Mouse (Mus musculus) CD4-positive, CD25-positive, alpha-beta regulatory T cell, adult 4 months (primary cell): ENCODE results near the gene Edem3. TPM values are rescaled to one million over a fixed set of nuclear protein-coding genes. Genes with fewer than 3 reads are reported as not detected.
"Not testable (repeated sequence)": the region's sequence is repeated elsewhere in the genome, so short reads cannot be mapped to it uniquely, and the experiment has no call there.

Experiments
- ATAC-seq: one replicate; pipeline ENCODE4 v1.8.0; 2017
- polyA plus RNA-seq, 2 experiments: library from polyadenylated mRNA; unstranded; fragments of 100-300 nt; shearing (Covaris generic); gene quantifications; one replicate each; pipeline ENCODE4 v1.2.1; 2017

Edem3 gene
- polyA plus RNA-seq, result 1 to 10 TPM; 3.1 to 4.8 TPM

DNA sequence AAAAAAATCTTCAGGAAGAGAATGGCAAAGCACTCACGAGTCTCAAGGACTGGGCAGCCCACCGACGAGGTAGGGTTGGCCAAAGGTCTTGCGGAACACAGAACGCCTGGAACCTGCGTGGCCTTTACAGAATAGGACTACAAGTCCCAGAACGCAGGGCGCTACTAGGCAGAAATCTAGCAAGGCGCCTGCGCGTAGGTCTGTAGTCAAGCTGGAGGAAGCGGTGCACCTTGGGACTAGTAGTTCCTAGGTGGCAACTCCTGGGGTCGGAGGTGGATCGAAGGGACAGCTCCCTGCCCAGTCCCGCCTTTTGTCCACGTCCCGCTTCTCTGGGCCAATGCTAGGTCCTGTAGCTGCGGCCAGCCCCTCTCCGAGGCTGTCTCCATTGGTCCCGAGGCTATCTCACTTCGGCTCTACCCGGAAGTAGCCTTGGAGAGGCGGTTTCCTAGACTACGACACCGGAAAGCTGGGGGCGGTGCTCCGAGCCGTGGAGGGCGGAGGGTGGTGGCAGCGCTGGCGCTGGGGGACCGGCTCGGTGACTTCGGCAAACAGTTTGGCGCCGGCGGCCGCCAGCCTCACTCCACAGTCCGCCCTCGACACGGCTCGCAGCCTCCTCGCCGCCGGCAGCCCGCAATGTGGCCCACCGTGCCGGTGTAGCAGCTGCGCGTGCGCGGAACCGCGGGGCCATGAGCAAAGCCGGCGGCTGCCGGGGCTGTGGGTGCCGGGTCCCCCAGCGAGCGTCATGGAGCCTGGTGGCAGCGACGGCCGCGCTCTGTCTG is at the start of gene Edem3:
Gene Edem3 (plus strand): TSS at position 491 of the 779 bp plus-strand sequence.
- peak; percentile 89 for ATAC-seq

DNA sequence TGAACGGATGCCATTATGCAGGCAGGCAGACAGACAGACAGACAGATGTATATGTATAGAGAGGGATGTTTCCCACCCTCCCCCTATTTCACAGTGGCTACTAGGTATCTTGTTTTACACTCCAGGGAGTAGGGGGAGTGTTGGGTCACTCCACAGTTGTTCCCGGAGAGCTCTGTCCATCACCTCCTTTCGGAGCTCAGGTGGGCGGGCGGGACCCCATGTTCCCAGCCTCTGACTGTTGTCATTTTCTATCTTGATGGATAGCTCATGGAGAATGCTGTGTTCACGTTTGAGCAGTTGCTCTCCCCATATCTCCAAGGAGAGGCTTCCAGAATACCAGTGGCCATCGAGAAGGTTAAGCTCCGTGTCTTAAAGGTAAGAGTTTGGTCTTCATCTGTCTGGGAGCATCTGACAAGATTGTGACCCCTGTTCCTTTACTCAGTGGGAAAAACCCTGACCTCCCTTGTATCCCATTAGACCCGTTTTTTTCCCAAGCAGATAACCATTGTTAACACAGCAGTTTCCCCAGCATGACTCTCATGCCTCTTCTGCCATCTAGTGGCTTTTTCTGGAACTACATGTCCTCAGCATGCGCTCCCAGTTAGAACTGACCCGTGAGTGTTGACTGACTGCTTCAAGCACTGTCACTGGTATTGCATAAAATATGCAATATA is 49.3 kb upstream of the Edem3 start:
- ATAC-seq, result peak; percentile 85

DNA sequence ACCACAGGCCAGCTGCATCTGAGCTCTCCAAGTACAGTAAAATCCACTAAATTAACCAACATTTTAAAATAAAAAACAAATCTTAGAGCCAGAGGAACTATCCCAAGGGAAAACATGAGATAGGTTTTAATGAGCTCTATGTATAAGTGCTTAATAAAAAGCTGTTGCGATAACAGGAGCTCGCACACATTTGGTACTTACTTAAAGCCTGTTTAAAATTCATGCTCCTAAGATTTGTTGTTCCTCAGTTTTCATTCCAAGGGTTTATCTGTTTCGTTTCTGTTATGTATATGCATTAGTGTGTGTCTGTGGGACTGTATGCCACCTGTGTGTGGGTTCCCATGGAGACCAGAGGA is 48.8 kb upstream of the Edem3 start:
- no peak for ATAC-seq

DNA sequence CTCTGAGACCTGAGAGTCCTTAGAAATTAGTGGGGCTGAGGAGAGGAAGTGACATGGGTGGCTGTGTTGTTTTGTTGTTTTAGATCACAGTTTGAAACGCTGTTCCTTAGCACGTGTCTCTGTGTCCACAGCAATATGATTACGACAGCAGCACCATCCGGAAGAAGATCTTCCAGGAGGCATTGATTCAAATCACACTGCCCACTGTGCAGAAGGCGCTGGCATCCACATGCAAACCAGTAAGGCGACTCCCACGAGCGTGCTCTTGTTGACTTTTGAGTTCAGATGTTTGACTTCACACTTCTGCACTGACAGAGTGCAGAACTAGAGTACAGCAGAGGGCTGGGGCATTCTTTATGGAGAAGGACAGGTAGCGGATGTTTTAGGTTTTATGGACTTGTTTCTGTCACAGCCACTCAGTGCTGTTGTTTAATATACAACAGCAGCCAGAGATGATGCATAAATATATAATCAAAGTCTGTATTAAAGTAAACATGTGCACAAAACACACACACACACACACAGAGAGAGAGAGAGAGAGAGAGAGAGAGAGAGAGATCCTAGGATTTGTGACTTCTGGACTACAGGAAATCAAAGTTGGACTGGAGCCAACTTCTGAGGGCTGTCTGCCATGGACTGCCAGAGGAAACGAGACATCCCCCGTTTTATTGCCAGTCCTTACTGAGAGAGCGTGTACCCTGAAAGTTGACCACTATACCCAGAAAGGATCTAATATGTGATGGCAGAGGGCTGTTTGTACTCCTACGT is 46.0 kb upstream of the Edem3 start:
- ATAC-seq, result no peak

DNA sequence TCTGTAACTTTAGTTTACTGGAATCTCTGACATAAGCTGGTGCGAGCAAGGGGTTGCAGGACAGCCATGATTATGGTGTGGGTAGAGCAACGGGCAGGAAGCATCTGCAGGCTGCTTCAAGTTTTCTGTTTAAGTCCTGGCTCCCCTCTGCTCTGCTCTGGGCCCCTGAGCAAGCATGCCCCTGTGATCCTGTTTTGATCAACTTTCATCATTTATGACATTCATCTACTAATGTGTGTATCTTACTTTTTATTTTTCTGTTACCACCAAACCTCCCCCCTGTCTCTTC is 45.5 kb upstream of the Edem3 start:
- no peak for ATAC-seq

DNA sequence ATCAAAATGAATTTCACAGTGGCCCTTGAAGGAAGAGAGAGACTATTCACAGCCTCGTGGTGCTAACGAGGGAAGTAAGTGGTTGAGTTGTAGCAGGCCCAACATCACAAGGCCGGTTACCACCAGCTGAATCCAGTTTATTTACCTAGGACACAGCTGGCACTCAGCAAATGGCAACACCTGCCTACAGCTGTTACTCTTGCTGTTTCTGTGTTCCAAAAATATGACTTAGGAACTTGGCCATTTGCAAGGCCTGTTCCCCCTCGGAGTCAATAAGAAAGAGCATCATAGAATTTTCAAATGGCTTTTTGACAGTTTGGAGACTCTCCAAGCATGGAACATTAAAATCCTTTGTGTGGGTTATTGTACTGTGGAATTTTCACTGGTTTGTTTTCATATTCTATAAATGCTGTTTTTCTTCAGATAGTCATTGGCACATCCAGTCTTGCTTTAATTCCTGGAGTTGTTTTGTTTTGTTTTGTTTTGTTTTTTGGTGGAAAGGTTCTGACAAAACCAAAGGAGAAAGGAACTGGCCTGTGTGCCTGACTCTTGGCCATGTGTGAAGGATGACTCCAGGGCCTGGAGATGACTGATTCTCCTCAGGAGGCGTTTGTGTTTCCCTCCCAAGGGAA is 44.6 kb upstream of the Edem3 start:
- no peak for ATAC-seq

DNA sequence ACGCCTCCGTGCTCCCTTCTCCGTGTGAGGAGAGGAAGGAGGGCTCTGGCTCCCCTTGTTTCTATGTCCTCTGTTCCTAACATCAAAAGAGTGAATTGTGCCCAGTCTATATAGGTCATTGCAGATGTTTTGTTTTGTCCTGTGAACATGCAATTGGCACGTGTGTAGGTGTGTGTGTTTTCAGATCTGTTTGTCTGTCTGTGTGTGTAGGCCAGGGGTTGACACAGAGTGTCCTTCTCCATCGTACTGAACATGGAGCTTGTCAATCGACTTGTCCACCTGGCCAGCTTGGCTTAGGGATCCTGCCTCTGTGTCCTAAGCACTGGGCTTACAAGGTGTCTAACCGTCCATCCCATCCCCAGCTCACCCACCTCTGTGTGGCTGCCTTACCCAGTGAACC is 44.1 kb upstream of the Edem3 start:
- ATAC-seq, result no peak

DNA sequence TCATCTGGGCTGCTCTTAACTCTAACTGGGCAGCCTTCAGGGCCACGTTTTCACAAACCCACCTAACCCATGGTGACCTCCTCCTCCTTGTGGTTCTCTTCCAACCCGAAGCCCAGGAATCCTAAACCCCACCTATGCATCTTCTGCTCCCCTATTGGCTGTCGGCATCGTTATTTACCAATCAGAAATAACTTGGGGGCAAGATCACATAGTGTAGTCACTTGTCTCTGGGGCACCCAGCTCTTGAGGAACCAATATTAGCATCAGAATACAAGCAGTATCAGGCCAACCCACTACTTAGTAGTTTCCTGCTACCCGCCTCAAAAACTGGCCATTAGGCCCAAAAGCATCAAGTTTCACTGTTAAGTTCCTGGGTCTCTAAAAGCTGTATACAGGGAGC is 42.5 kb upstream of the Edem3 start:
- no peak for ATAC-seq

DNA sequence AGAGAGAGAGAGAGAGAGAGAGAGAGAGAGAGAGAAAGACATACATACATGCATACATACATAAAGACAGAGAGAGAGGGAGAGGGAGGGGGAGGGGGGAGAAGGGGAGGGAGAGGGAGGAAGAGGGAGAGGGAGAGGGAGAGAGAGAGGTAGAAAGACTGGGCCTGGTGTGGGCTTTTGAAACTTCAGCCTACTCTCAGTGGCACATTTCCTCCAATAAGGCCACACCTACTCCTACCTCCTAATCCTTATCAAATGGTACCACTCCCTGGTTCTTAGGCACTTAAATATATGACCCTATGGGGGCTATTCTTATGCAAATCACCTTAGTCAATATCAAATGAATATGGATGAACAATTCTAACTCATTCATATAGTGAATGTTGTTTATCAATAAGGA is 41.5 kb upstream of the Edem3 start:
- no peak for ATAC-seq

DNA sequence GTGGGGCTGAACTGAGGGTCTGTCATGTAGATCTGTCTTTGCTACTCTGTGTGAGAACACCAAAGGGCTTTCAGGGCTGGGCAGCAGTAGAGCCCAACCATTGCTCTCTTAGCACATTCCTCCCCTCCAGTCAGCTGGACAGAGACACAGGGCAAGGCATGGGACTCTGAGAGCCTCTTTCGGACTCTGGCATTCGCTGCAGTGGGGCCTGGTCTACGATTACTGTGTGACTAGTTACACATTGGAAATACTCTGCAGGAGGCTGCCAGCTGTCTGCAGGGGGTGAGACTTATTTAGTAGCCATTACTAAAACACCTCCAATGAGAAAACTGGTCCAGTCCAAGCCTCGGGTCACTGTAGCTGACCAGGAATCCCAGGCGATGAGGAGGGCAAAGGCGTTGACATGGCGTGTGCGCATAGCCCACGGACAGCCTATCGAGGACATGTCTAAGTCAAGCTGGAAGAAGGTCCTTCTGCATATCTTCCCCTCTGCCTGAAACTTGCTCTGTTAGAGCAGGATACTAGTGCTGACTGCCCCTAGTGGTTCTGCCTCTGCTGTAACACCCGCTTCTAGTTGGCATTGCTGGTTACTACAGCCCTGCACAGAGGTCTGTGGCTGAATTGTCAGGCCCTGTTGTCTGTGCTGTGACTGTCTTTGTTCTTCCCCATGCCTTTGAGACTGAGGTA is 39.0 kb upstream of the Edem3 start:
- no peak for ATAC-seq

DNA sequence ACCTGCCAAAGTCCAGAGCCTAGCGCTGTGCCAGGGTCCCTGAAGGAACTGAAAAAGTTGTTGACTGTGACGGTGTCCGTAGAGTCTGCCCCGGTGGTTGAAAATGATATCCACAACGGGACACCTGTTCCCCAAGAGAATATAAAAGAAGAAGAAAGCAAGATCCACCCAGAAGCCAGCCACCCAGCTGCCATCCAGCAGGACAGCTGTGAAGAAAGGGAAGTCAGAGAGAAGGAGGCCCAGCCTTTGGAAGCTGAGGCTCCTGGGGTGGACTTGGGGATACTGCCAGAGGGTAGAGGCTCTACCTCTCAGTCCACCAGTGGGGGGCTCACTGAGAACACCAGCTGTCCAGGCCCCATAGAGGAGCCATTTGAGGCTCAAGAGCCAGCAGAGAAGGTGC is 37.5 kb upstream of the Edem3 start:
- ATAC-seq, result no peak

DNA sequence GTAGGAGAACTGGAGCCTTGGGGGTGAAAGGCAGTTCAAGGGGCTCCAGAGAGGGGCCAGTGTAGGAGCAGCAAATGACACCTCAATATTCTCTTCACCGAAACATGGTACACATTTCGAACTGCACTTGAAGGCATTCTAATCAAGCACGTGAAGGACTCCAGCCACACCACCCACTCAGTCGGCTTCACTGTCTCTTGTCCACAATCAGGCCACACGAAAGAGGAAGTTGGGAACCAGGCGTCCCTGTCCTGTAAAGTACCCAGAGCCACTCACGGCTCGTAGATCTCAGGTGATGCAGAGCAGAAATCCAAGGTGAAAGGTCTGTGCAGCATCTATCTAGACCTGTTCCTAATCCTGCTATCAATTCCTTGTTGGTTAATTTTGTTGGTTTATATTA is 36.6 kb upstream of the Edem3 start:
- no peak for ATAC-seq

DNA sequence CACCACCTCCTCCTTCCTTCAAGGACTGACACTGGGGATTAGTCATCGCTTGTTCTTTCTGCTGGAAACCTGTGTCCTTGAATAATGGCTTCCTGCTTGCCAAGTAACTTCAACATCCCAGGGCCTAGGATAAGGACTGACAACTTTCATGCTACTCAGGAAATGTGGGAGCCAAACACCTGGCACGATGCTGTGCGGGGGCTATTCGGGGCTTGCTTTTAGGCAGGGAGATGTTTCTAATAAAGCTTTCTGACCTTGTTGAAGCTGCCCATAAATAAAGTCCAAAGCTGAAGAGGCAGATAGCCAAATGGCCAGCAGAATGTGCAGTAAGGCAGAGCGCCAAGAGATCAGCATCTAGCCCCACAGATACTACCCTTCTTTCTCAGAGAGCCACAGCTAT is 35.3 kb upstream of the Edem3 start:
- no peak for ATAC-seq

DNA sequence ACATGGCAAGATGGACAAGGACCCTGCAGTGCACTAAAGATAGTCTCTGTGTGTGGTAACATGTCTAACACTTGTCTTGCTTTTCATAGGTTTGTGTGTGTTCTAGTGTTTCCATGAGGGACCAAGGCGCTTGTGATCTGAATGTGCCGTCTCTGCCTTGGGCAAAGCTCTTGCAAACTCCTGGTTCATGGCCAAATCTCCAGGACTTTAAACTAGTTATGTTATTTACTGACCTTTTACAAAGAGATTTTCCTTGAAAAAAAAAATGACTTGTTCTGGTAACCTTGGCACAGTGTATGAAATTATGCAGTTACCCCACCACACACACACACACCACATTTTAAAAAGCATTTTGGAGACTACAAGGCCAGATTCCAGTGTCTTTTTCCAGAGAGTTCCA is 34.6 kb upstream of the Edem3 start:
- no peak for ATAC-seq

DNA sequence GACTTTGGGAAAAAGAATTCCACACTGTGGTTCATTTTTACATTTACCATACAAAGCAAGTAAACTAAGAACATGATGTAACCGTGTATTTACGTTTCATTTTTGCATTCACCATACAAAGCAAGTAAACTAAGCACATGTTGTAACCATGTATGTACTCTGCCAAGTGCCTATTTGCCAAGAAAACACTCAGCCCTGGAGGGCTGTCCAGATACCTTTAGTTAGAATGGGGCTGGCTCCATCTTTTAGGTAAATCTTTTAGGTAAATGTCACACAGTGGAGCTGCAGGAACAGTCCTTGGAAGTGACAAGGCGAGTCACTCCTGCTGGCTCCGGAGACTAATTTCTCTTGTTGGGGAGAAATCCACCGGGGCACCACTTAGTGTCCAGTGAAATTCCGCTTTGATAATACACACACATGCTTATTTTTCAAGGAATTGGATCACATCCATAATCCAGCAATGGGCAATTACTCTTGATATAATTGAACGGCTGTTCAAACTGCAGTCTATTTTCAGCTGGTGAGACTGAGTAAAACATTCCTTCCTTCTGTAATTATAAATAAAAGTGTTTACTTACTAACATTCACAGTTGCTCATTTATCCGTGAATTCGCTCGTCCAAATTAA is 33.7 kb upstream of the Edem3 start:
- no peak for ATAC-seq

DNA sequence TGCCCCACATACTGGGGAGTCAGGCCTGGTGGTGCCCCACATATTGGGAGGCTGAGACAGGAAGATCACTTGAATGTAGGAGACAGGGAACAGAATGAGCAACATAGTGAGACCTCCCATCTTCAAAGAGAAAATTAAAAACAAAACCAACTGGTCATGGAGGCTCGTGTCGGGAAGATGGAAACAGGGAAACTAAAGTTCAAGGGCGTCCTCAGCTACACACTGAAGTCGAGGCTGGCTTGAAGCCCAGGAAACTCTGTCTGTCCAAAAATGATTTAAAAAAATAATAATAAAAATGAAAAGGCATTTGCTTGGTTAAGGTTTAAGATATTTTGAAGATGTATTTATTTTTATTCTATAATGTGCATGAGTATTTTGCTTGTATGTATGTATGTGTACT is 31.4 kb upstream of the Edem3 start:
- no peak for ATAC-seq

DNA sequence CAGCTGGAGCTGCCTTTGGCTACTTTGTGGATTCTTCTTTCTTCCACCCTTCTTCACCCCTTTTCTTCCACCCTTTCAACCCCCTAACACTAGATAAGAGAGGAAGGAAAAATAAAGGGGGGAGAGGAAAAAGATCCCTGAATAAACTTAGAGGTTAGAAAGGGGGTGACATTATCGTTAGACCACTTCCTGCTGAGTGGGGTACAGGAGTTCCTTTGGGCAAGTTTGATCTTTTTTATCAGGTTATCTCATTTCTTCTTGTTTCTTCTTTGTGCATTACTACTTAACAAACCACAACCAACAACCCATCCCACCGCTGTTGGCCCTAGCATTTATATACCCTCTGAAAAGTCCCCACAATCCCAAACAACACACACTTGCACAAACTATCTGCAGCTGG is 29.6 kb upstream of the Edem3 start:
- peak; percentile 20 for ATAC-seq

DNA sequence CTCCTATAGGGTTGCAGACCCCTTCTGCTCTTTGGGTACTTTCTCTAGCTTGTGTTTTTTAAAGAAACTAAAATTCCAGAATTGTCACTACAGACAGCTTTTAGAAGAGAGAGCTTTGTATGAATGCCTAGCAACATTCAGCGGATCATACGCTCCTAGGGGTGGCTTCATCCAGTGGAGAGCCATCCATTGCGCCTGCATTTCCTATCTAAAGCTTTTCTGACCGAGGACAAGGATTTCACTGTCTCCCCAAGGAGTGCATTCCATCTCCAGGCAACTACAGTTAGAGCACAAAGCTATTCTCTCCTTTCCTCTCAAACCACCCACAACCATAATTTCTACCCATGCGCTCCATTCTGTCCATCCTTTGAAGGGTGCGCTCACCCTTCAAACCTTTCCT is 28.8 kb upstream of the Edem3 start:
- ATAC-seq, result no peak

DNA sequence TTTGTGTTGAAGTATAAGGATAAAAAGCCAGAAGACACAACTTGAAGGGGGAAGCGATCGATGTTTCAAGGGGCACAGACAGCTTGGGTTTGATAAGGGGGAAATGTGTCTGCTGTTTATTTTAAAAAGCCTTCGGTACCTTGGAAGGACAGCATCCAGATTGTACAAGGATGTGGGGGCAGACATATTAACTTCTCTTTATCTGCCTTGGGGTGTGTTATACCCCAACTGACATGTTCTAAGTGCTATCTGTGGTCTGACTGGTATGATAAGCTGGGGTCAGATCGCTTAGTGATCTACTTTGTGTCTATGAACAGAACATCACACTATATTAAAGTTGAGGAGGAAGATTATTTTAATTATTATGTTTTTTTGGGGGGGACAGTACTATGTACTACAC is 27.0 kb upstream of the Edem3 start:
- ATAC-seq, result no peak

DNA sequence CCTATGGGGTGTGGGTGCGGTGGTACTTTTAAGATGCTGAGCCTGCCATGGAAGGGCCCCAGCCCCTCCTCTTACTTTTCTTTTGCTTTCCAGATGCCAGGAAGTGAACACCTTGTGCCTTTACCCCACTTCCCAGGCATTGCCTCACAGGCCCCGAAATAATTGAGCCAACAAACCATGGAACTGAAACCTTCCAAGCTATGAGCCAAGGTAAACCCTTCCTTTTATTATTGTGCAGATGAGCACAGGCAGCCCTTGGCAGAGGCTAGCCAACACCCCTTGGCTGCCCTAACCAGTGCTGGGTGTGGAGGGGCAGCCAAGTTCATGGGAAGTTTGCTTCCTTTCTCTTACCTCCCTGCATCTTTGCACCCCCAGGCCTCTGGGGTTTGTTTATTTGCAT is 18.0 kb upstream of the Edem3 start:
- no peak for ATAC-seq

DNA sequence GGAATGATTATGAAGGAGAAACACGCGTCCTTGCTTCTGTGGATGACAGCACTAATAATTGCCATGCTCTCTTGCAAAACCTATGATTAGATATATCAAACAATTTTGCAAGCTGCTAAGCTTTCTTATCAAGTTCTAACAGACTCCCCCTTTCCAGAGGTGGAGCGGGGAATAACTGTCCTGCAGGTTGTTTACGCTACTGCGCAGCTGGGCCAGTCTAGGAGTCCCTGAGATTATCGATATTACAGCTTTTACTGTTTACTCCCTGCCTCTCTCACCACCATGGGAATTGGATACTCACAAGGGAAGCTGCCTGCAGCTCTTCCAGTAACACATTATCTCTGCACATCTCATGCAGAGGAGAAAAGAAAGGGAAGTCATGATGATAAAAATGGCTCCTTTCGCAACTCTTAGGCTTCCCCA is 14.0 kb upstream of the Edem3 start:
- ATAC-seq, result no peak

DNA sequence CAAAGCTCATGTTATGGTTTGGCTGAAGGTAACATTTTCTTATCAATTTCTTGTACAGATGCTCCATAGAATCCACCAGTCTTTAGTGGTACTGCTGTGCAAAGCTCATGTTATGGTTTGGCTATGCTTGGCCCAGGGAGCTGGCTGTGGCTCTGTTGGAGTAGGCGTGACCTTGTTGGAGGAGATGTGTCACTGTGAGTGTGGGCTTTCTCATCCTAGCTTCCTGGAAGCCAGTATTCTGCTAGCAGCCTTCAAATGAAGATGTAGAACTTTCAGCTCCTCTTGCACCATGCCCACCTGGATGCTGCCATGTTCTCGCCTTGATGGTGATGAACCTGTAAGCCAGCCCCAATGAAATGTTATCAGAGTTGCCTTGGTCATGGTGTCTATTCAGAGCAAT is 5.3 kb upstream of the Edem3 start:
- not testable (repeated sequence) for ATAC-seq
